Mouse (Mus musculus) midbrain, embryonic 16.5 days (tissue): ENCODE results near the gene Cradd. TPM values are rescaled to one million over a fixed set of nuclear protein-coding genes. Genes with fewer than 3 reads are reported as not detected.

Experiments
- ATAC-seq: fragments of 200-750 bp; cut with Nextera tagmentation; 2 replicates; pipeline ENCODE4 v1.8.0; 2017; ENCODE audit warnings: moderate TSS enrichment
- H3K27ac ChIP-seq: fragments of 300-500 bp; sonication (generic); 2 replicates; pipeline ENCODE4 v1.5.1; 2014; ENCODE audit warnings: mild to moderate bottlenecking, low read length, mixed read lengths
- H3K27me3 ChIP-seq: fragments of 300-500 bp; sonication (generic); 2 replicates; pipeline ENCODE4 v1.6.1; 2014; ENCODE audit warnings: low read depth, low read length, mixed read lengths; ENCODE audit not compliant: control insufficient read depth, insufficient read depth
- H3K36me3 ChIP-seq: fragments of 300-500 bp; sonication (generic); 2 replicates; pipeline ENCODE4 v1.6.1; 2014; ENCODE audit warnings: mild to moderate bottlenecking, low read length, moderate library complexity, mixed read lengths; ENCODE audit not compliant: control insufficient read depth, insufficient read depth
- H3K4me1 ChIP-seq: fragments of 300-500 bp; sonication (generic); 2 replicates; pipeline ENCODE4 v1.6.1; 2014; ENCODE audit warnings: mild to moderate bottlenecking, low read length, mixed read lengths; ENCODE audit not compliant: control insufficient read depth, insufficient read depth
- H3K4me2 ChIP-seq: fragments of 300-500 bp; sonication (generic); 2 replicates; pipeline ENCODE4 v1.6.1; 2014; ENCODE audit warnings: mild to moderate bottlenecking, low read length, mixed read lengths
- H3K4me3 ChIP-seq: fragments of 300-500 bp; sonication (generic); 2 replicates; pipeline ENCODE4 v1.5.1; 2014; ENCODE audit warnings: low read depth, mild to moderate bottlenecking, low read length, moderate library complexity, mixed read lengths
- H3K9ac ChIP-seq: fragments of 300-500 bp; sonication (generic); 2 replicates; pipeline ENCODE4 v1.6.1; 2014; ENCODE audit warnings: low read depth, low read length, mixed read lengths
- H3K9me3 ChIP-seq: fragments of 300-500 bp; sonication (generic); replicated peaks from 2 replicates; pipeline ENCODE4 v1.6.1; 2014; ENCODE audit warnings: mild to moderate bottlenecking, low read length, mixed read lengths; ENCODE audit not compliant: control insufficient read depth, poor library complexity, severe bottlenecking
- WGBS: fragments of 180-500 bp; shearing (Covaris S2); extraction: QIAGEN DNeasy Blood & Tissue Kit; methylation state at CpG from one replicate; pipeline ENCODE4 v1.1.7; 2014; 5-methylcytosine and 5-hydroxymethylcytosine counted together
- polyA plus RNA-seq: library from polyadenylated mRNA; unstranded; fragments of >200 nt; fragmentation: Nextera tagmentation; extraction: Ambion mirVana; gene quantifications from 2 replicates; pipeline ENCODE4 v1.2.1, GENCODE M21; 2015

Cradd gene
- polyA plus RNA-seq, 1 experiment from 2014 or later = 11.1 TPM

- H3K9ac ChIP-seq = peak overlapping the region; percentile 41
- H3K4me1 ChIP-seq = peaks cover 15% of the 10 kb centered on the region
- H3K27ac ChIP-seq = peak overlapping the region; percentile 97
- peak overlapping the region; percentile 71 for H3K4me2 ChIP-seq
- H3K4me3 ChIP-seq = no peak overlapping the region; the same call in 1 of the 2 replicates
- WGBS = 67% methylated on average over 20 of the region's 20 CpGs
- H3K36me3 ChIP-seq = no peaks in the 10 kb centered on the region
- ATAC-seq = no peak
- no peaks in the 10 kb centered on the region for H3K27me3 ChIP-seq
- H3K9me3 ChIP-seq = no peaks in the 10 kb centered on the region
Measured at GRCm38 (mm10) chr10:95322076-95323070, 1.6 kb downstream of the Cradd start.

GRCm38 (mm10) chr10:95319001-95319400 lies 4.9 kb downstream of the Cradd start:
- Histone ChIP-seq H3K27ac (no peak overlapping the region), H3K27me3 (no peaks in the 10 kb centered on the region), H3K9ac (no peak overlapping the region), H3K4me1 (peaks cover 15% of the 10 kb centered on the region), H3K4me2 (no peak overlapping the region), H3K9me3 (no peaks in the 10 kb centered on the region), H3K36me3 (no peaks in the 10 kb centered on the region), H3K4me3 (no peak overlapping the region)
- no peak for ATAC-seq
- WGBS = 94% methylated on average over 13 of the region's 13 CpGs

GRCm38 (mm10) chr10:95318392-95318708 lies 5.6 kb downstream of the Cradd start:
- H3K36me3 ChIP-seq = no peaks in the 10 kb centered on the region
- WGBS = 93% methylated on average over 7 of the region's 7 CpGs
- ATAC-seq = no peak
- H3K9ac ChIP-seq = no peak overlapping the region
- H3K9me3 ChIP-seq = no peaks in the 10 kb centered on the region
- no peaks in the 10 kb centered on the region for H3K27me3 ChIP-seq
- no peak overlapping the region for H3K4me2 ChIP-seq
- no peak overlapping the region for H3K4me3 ChIP-seq
- no peak overlapping the region for H3K27ac ChIP-seq
- H3K4me1 ChIP-seq = peaks cover 15% of the 10 kb centered on the region

GRCm38 (mm10) chr10:95317581-95318391 lies 6.1 kb downstream of the Cradd start:
- WGBS = 91% methylated on average over 21 of the region's 21 CpGs
- H3K4me2 ChIP-seq = no peak overlapping the region

GRCm38 (mm10) chr10:95317091-95317490 lies 6.8 kb downstream of the Cradd start:
- H3K27me3 ChIP-seq = no peaks in the 10 kb centered on the region
- no peaks in the 10 kb centered on the region for H3K9me3 ChIP-seq
- no peaks in the 10 kb centered on the region for H3K36me3 ChIP-seq
- H3K4me3 ChIP-seq = no peak overlapping the region
- 90% methylated on average over 14 of the region's 14 CpGs for WGBS
- no peak overlapping the region for H3K4me2 ChIP-seq
- no peak overlapping the region for H3K9ac ChIP-seq
- H3K27ac ChIP-seq = no peak overlapping the region
- ATAC-seq = no peak
- H3K4me1 ChIP-seq = peaks cover 4% of the 10 kb centered on the region

More at GRCm38 (mm10) chr10:95317581-95318391, 6.1 kb downstream of the Cradd start:
- Histone ChIP-seq H3K36me3 (no peaks in the 10 kb centered on the region), H3K9ac (no peak overlapping the region), H3K9me3 (no peaks in the 10 kb centered on the region), H3K27ac (no peak overlapping the region), H3K4me3 (no peak overlapping the region), H3K4me1 (peaks cover 11% of the 10 kb centered on the region), H3K27me3 (no peaks in the 10 kb centered on the region)
- ATAC-seq = no peak

GRCm38 (mm10) chr10:95316675-95317074 lies 7.3 kb downstream of the Cradd start:
- Histone ChIP-seq H3K9ac (no peak overlapping the region), H3K9me3 (no peaks in the 10 kb centered on the region), H3K4me3 (no peak overlapping the region), H3K27me3 (no peaks in the 10 kb centered on the region), H3K4me1 (peaks cover 2% of the 10 kb centered on the region; the same call in 1 of the 2 replicates), H3K36me3 (no peaks in the 10 kb centered on the region), H3K27ac (no peak overlapping the region), H3K4me2 (no peak overlapping the region)
- ATAC-seq = no peak
- WGBS = 80% methylated on average over 9 of the region's 9 CpGs

GRCm38 (mm10) chr10:95315801-95316474 lies 8.0 kb downstream of the Cradd start:
- Histone ChIP-seq H3K27me3 (no peaks in the 10 kb centered on the region), H3K4me2 (no peak overlapping the region), H3K9me3 (no peaks in the 10 kb centered on the region), H3K9ac (no peak overlapping the region), H3K27ac (no peak overlapping the region), H3K4me1 (peaks cover 9% of the 10 kb centered on the region), H3K36me3 (no peaks in the 10 kb centered on the region), H3K4me3 (no peak overlapping the region)
- ATAC-seq = no peak
- WGBS = 68% methylated on average over 19 of the region's 19 CpGs

GRCm38 (mm10) chr10:95315321-95315720 lies 8.6 kb downstream of the Cradd start:
- H3K4me2 ChIP-seq = no peak overlapping the region
- H3K27me3 ChIP-seq = no peaks in the 10 kb centered on the region
- H3K4me3 ChIP-seq = no peak overlapping the region
- H3K36me3 ChIP-seq = no peaks in the 10 kb centered on the region
- H3K9ac ChIP-seq = no peak overlapping the region
- no peak overlapping the region for H3K27ac ChIP-seq
- peaks cover 12% of the 10 kb centered on the region for H3K4me1 ChIP-seq
- no peaks in the 10 kb centered on the region for H3K9me3 ChIP-seq
- ATAC-seq = no peak
- WGBS = 94% methylated on average over 11 of the region's 11 CpGs
